Mouse (Mus musculus): ENCODE results near the gene Lrfn3. TPM values are rescaled to one million over a fixed set of nuclear protein-coding genes. Genes with fewer than 3 reads are reported as not detected.

Gene Lrfn3
- polyA plus RNA-seq (2014; fragmentation: Nextera tagmentation; extraction: Ambion mirVana) = 1.4 and 1.5 TPM in 2 replicates

- 1% methylated on average over 38 of the region's 55 CpGs for WGBS (ENCODE audit: insufficient replicate concordance)
- Histone ChIP-seq H3K36me3 (ENCODE audit: control insufficient read depth, insufficient read depth, low read length) (no peaks in the 10 kb centered on the region; the same call in 1 of the 2 replicates), H3K9ac (ENCODE audit: low read depth, low read length) (peak within 1 kb of the TSS; percentile 83), H3K4me1 (ENCODE audit: control insufficient read depth, insufficient read depth, low read length) (no peaks in the 10 kb centered on the region; the same call in 1 of the 2 replicates), H3K4me3 (ENCODE audit: low read depth, low read length) (peak within 1 kb of the TSS; percentile 65), H3K9me3 (replicated peaks; ENCODE audit: control insufficient read depth, low read length) (no peaks in the 10 kb centered on the region), H3K27ac (ENCODE audit: low read depth, low read length) (no peak within 1 kb of the TSS), H3K4me2 (peak within 1 kb of the TSS; percentile 88), H3K27me3 (ENCODE audit: control insufficient read depth, insufficient read depth, low read length) (peaks cover 26% of the 10 kb centered on the region)
- ATAC-seq (replicated peaks; ENCODE audit: insufficient number of reproducible peaks, low FRiP score, low TSS enrichment) = no peak
Measured at GRCm38 (mm10) chr7:30362652-30363343, at the start of gene Lrfn3. TSS of gene Lrfn3 (minus strand) at chr7:30362772.

- no peak overlapping the region for H3K27ac ChIP-seq (ENCODE audit: low read depth, low read length)
- H3K27me3 ChIP-seq (ENCODE audit: control insufficient read depth, insufficient read depth, low read length) = no peaks in the 10 kb centered on the region
- H3K36me3 ChIP-seq (ENCODE audit: control insufficient read depth, insufficient read depth, low read length) = no peaks in the 10 kb centered on the region
- no peak overlapping the region for H3K4me2 ChIP-seq
- H3K4me1 ChIP-seq (ENCODE audit: control insufficient read depth, insufficient read depth, low read length) = no peaks in the 10 kb centered on the region
- 63% methylated on average over 3 of the region's 3 CpGs for WGBS (ENCODE audit: insufficient replicate concordance)
- no peaks in the 10 kb centered on the region for H3K9me3 ChIP-seq (replicated peaks; ENCODE audit: control insufficient read depth, low read length)
- H3K9ac ChIP-seq (ENCODE audit: low read depth, low read length) = no peak overlapping the region
- no peak overlapping the region for H3K4me3 ChIP-seq (ENCODE audit: low read depth, low read length)
- no peak for ATAC-seq (replicated peaks; ENCODE audit: insufficient number of reproducible peaks, low FRiP score, low TSS enrichment)
Measured at GRCm38 (mm10) chr7:30411023-30411422, 48.5 kb upstream of the Lrfn3 start.

DNA sequence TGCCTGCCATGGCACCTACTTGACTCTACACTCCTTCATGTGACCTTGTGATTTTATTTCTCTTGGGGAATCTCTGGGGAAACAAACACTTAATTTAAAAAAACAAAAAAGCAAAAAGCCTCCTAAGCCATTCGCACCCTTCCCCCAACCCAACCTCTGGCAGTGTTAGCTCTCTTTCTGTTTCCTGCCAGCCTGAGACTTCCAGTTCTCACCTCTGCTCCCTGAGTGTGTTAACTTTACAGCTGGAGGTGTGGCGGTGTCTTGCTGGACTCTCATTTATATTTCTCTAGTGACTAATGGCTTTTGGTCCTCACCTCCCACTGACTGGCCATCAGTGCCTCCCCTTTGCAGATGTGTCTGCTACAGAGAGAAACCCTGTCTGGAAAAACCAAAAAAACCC, 47.2 kb upstream of the Lrfn3 start:
- Histone ChIP-seq H3K36me3 (ENCODE audit: control insufficient read depth, insufficient read depth, low read length) (no peaks in the 10 kb centered on the region), H3K9ac (ENCODE audit: low read depth, low read length) (no peak overlapping the region), H3K27ac (ENCODE audit: low read depth, low read length) (no peak overlapping the region), H3K4me3 (ENCODE audit: low read depth, low read length) (no peak overlapping the region), H3K9me3 (replicated peaks; ENCODE audit: control insufficient read depth, low read length) (no peaks in the 10 kb centered on the region), H3K4me2 (no peak overlapping the region), H3K27me3 (ENCODE audit: control insufficient read depth, insufficient read depth, low read length) (no peaks in the 10 kb centered on the region), H3K4me1 (ENCODE audit: control insufficient read depth, insufficient read depth, low read length) (no peaks in the 10 kb centered on the region)
- 55% methylated on average over 2 of the region's 2 CpGs for WGBS (ENCODE audit: insufficient replicate concordance)
- no peak for ATAC-seq (replicated peaks; ENCODE audit: insufficient number of reproducible peaks, low FRiP score, low TSS enrichment)

GRCm38 (mm10) chr7:30408639-30409038, 46.1 kb upstream of the Lrfn3 start:
- Histone ChIP-seq H3K9me3 (replicated peaks; ENCODE audit: control insufficient read depth, low read length) (no peaks in the 10 kb centered on the region), H3K27ac (ENCODE audit: low read depth, low read length) (no peak overlapping the region), H3K4me1 (ENCODE audit: control insufficient read depth, insufficient read depth, low read length) (no peaks in the 10 kb centered on the region), H3K4me3 (ENCODE audit: low read depth, low read length) (no peak overlapping the region), H3K9ac (ENCODE audit: low read depth, low read length) (no peak overlapping the region), H3K27me3 (ENCODE audit: control insufficient read depth, insufficient read depth, low read length) (no peaks in the 10 kb centered on the region), H3K36me3 (ENCODE audit: control insufficient read depth, insufficient read depth, low read length) (no peaks in the 10 kb centered on the region), H3K4me2 (no peak overlapping the region)
- 65% methylated on average over 3 of the region's 3 CpGs for WGBS (ENCODE audit: insufficient replicate concordance)
- ATAC-seq (replicated peaks; ENCODE audit: insufficient number of reproducible peaks, low FRiP score, low TSS enrichment) = no peak

DNA sequence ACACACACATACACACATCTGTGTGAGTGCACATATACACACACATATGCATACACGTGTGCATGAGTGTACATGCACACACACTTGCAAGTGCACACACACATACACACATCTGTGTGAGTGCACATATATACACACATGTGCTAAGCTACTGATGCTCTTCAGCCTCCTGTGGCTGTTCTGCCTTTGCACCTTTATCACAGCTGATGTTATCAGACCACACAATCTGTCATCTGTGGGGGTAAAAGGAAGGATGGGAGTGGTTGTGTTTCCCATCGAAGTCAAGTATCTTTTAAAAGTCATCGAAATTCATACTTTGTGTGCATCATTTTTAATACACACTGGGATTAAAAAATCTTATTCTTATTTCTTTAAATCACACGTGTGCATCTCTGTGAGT, 39.8 kb upstream of the Lrfn3 start:
- Histone ChIP-seq H3K27ac (ENCODE audit: low read depth, low read length) (no peak overlapping the region), H3K4me3 (ENCODE audit: low read depth, low read length) (no peak overlapping the region), H3K4me2 (no peak overlapping the region), H3K9ac (ENCODE audit: low read depth, low read length) (no peak overlapping the region), H3K4me1 (ENCODE audit: control insufficient read depth, insufficient read depth, low read length) (no peaks in the 10 kb centered on the region), H3K27me3 (ENCODE audit: control insufficient read depth, insufficient read depth, low read length) (no peaks in the 10 kb centered on the region), H3K36me3 (ENCODE audit: control insufficient read depth, insufficient read depth, low read length) (no peaks in the 10 kb centered on the region), H3K9me3 (replicated peaks; ENCODE audit: control insufficient read depth, low read length) (no peaks in the 10 kb centered on the region)
- ATAC-seq (replicated peaks; ENCODE audit: insufficient number of reproducible peaks, low FRiP score, low TSS enrichment) = no peak
- 58% methylated on average over 4 of the region's 4 CpGs for WGBS (ENCODE audit: insufficient replicate concordance)

DNA sequence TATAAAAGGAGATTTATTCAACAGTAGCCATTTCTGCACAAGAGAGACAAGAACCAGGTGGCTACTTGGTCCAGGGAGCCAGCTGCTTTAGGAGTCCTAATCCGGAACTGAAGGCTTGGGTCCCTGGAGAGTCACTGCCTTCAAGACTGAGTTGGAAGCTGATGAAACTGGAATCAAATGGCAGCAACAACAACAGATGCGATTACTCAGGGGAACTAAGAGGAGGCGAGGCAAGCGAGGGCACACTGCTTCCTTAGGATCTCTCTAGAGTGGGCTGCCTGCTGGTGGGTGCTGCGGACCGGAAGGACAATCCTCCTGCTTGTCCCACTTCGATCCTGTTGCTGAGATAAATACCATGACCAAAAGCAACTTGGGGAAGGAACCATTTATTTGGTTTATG, 37.1 kb upstream of the Lrfn3 start:
- H3K4me1 ChIP-seq (ENCODE audit: control insufficient read depth, insufficient read depth, low read length) = no peaks in the 10 kb centered on the region
- no peak overlapping the region for H3K4me3 ChIP-seq (ENCODE audit: low read depth, low read length)
- WGBS (ENCODE audit: insufficient replicate concordance) = 48% methylated on average over 7 of the region's 7 CpGs
- H3K27ac ChIP-seq (ENCODE audit: low read depth, low read length) = no peak overlapping the region
- H3K27me3 ChIP-seq (ENCODE audit: control insufficient read depth, insufficient read depth, low read length) = no peaks in the 10 kb centered on the region
- H3K4me2 ChIP-seq = no peak overlapping the region
- H3K9ac ChIP-seq (ENCODE audit: low read depth, low read length) = no peak overlapping the region
- no peak for ATAC-seq (replicated peaks; ENCODE audit: insufficient number of reproducible peaks, low FRiP score, low TSS enrichment)
- no peaks in the 10 kb centered on the region for H3K9me3 ChIP-seq (replicated peaks; ENCODE audit: control insufficient read depth, low read length)
- H3K36me3 ChIP-seq (ENCODE audit: control insufficient read depth, insufficient read depth, low read length) = no peaks in the 10 kb centered on the region

GRCm38 (mm10) chr7:30394871-30395270, 32.3 kb upstream of the Lrfn3 start:
- Histone ChIP-seq H3K4me2 (no peak overlapping the region), H3K4me1 (ENCODE audit: control insufficient read depth, insufficient read depth, low read length) (no peaks in the 10 kb centered on the region), H3K9me3 (replicated peaks; ENCODE audit: control insufficient read depth, low read length) (no peaks in the 10 kb centered on the region), H3K27me3 (ENCODE audit: control insufficient read depth, insufficient read depth, low read length) (no peaks in the 10 kb centered on the region), H3K9ac (ENCODE audit: low read depth, low read length) (no peak overlapping the region), H3K4me3 (ENCODE audit: low read depth, low read length) (no peak overlapping the region), H3K36me3 (ENCODE audit: control insufficient read depth, insufficient read depth, low read length) (no peaks in the 10 kb centered on the region), H3K27ac (ENCODE audit: low read depth, low read length) (no peak overlapping the region)
- ATAC-seq (replicated peaks; ENCODE audit: insufficient number of reproducible peaks, low FRiP score, low TSS enrichment) = no peak
- 35% methylated on average over 2 of the region's 2 CpGs for WGBS (ENCODE audit: insufficient replicate concordance)

GRCm38 (mm10) chr7:30394379-30394778, 31.8 kb upstream of the Lrfn3 start:
- Histone ChIP-seq H3K4me2 (peak overlapping the region; percentile 16; the same call in 1 of the 2 replicates), H3K9ac (ENCODE audit: low read depth, low read length) (no peak overlapping the region), H3K36me3 (ENCODE audit: control insufficient read depth, insufficient read depth, low read length) (no peaks in the 10 kb centered on the region), H3K27ac (ENCODE audit: low read depth, low read length) (peak overlapping the region; percentile 83), H3K4me1 (ENCODE audit: control insufficient read depth, insufficient read depth, low read length) (no peaks in the 10 kb centered on the region), H3K4me3 (ENCODE audit: low read depth, low read length) (no peak overlapping the region), H3K27me3 (ENCODE audit: control insufficient read depth, insufficient read depth, low read length) (no peaks in the 10 kb centered on the region), H3K9me3 (replicated peaks; ENCODE audit: control insufficient read depth, low read length) (no peaks in the 10 kb centered on the region)
- WGBS (ENCODE audit: insufficient replicate concordance) = 42% methylated on average over 11 of the region's 11 CpGs
- peak; percentile 67 for ATAC-seq (replicated peaks; ENCODE audit: insufficient number of reproducible peaks, low FRiP score, low TSS enrichment)

GRCm38 (mm10) chr7:30393631-30394030, 31.1 kb upstream of the Lrfn3 start:
- no peaks in the 10 kb centered on the region for H3K9me3 ChIP-seq (replicated peaks; ENCODE audit: control insufficient read depth, low read length)
- no peak for ATAC-seq (replicated peaks; ENCODE audit: insufficient number of reproducible peaks, low FRiP score, low TSS enrichment)
- no peaks in the 10 kb centered on the region for H3K4me1 ChIP-seq (ENCODE audit: control insufficient read depth, insufficient read depth, low read length)
- H3K9ac ChIP-seq (ENCODE audit: low read depth, low read length) = no peak overlapping the region
- H3K4me3 ChIP-seq (ENCODE audit: low read depth, low read length) = no peak overlapping the region
- no peaks in the 10 kb centered on the region for H3K27me3 ChIP-seq (ENCODE audit: control insufficient read depth, insufficient read depth, low read length)
- no peaks in the 10 kb centered on the region for H3K36me3 ChIP-seq (ENCODE audit: control insufficient read depth, insufficient read depth, low read length)
- H3K27ac ChIP-seq (ENCODE audit: low read depth, low read length) = peak overlapping the region; percentile 83
- no peak overlapping the region for H3K4me2 ChIP-seq
- WGBS (ENCODE audit: insufficient replicate concordance) = 83% methylated on average over 4 of the region's 4 CpGs
